Mouse (Mus musculus): ENCODE data around the gene Ube2j1. TPM values are rescaled to one million over a fixed set of nuclear protein-coding genes. Genes with fewer than 3 reads are reported as not detected.

Ube2j1 gene
- polyA plus RNA-seq, 1 experiment: 42.7 TPM

DNA sequence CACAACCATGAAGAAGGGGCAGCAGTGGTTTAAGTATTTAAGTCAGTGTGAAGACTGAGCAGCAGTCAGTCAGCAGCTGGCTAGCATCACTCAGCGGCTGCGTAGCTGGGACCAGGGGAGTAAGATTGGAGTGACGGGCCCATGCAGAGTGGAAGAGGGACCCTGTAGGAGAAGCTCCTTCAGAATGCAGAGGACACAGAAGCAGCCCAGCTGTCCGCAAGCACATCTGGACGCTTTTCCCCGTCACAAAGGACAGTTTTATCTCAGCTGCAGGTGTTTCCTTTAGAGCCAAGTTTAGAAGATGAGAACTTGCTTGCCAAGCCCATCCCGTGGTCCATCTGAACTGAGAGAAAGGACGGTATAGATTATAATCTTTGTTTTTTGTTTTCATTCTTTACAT is 6.8 kb upstream of the Ube2j1 start:
- Histone ChIP-seq H3K4me3 (ENCODE audit: insufficient read depth, poor library complexity, severe bottlenecking) (no peak overlapping the region), H3ac (ENCODE audit: control insufficient read depth, insufficient read length, low read depth) (no peak overlapping the region), H3K36me3 (ENCODE audit: control insufficient read depth, insufficient read depth) (no peaks in the 10 kb centered on the region), H3K27me3 (ENCODE audit: control insufficient read depth, insufficient read depth, insufficient read length) (no peaks in the 10 kb centered on the region), H3K79me3 (ENCODE audit: low read depth) (no peaks in the 10 kb centered on the region), H3K79me2 (ENCODE audit: control insufficient read depth, insufficient read depth) (no peaks in the 10 kb centered on the region)
- no peak for TF ChIP-seq CEBPB (IDR thresholded peaks at IDR 0.05; ENCODE audit: low read depth)

GRCm38 (mm10) chr4:33029104-33029503 is 2.1 kb upstream of the Ube2j1 start:
- TF ChIP-seq MYOD1 (IDR thresholded peaks at IDR 0.05; ENCODE audit: control insufficient read depth, insufficient read length, low read depth) (no peak), USF1 (IDR thresholded peaks at IDR 0.05; ENCODE audit: low read depth) (no peak), CTCF (IDR thresholded peaks at IDR 0.05; ENCODE audit: control insufficient read depth, insufficient read depth, insufficient read length) (no peak), MYOG (IDR thresholded peaks at IDR 0.05; ENCODE audit: control insufficient read depth, extremely low read depth, insufficient read length) (no peak)

GRCm38 (mm10) chr4:33030264-33031194 is 687 bp upstream of the Ube2j1 start:
- H3ac ChIP-seq (ENCODE audit: control insufficient read depth, insufficient read length, low read depth): peak overlapping the region; percentile 66
- peaks cover 5% of the 10 kb centered on the region for H3K36me3 ChIP-seq (ENCODE audit: control insufficient read depth, insufficient read depth)
- peaks cover 38% of the 10 kb centered on the region for H3K79me3 ChIP-seq (ENCODE audit: low read depth)
- no peaks in the 10 kb centered on the region for H3K27me3 ChIP-seq (ENCODE audit: control insufficient read depth, insufficient read depth, insufficient read length)
- TF ChIP-seq CEBPB (IDR thresholded peaks at IDR 0.05; ENCODE audit: low read depth) (no peak), USF1 (IDR thresholded peaks at IDR 0.05; ENCODE audit: low read depth) (no peak), FOSL1 (IDR thresholded peaks at IDR 0.05; ENCODE audit: insufficient read depth, low read length, poor library complexity, severe bottlenecking) (no peak), CTCF (IDR thresholded peaks at IDR 0.05; ENCODE audit: control insufficient read depth, insufficient read depth, insufficient read length) (no peak), MYOG (IDR thresholded peaks at IDR 0.05; ENCODE audit: control insufficient read depth, extremely low read depth, insufficient read length) (no peak), MYOD1 (IDR thresholded peaks at IDR 0.05; ENCODE audit: control insufficient read depth, insufficient read length, low read depth) (no peak), MAX (IDR thresholded peaks at IDR 0.05) (no peak)
- peaks cover 51% of the 10 kb centered on the region for H3K79me2 ChIP-seq (ENCODE audit: control insufficient read depth, insufficient read depth)
- peak overlapping the region; percentile 84 for H3K4me3 ChIP-seq (ENCODE audit: insufficient read depth, poor library complexity, severe bottlenecking)

More at GRCm38 (mm10) chr4:33029104-33029503, 2.1 kb upstream of the Ube2j1 start:
- peaks cover 25% of the 10 kb centered on the region for H3K79me3 ChIP-seq (ENCODE audit: low read depth)
- H3K79me2 ChIP-seq (ENCODE audit: control insufficient read depth, insufficient read depth): peaks cover 36% of the 10 kb centered on the region
- H3ac ChIP-seq (ENCODE audit: control insufficient read depth, insufficient read length, low read depth): no peak overlapping the region
- no peaks in the 10 kb centered on the region for H3K27me3 ChIP-seq (ENCODE audit: control insufficient read depth, insufficient read depth, insufficient read length)
- H3K36me3 ChIP-seq (ENCODE audit: control insufficient read depth, insufficient read depth): peaks cover 5% of the 10 kb centered on the region
- no peak overlapping the region for H3K4me3 ChIP-seq (ENCODE audit: insufficient read depth, poor library complexity, severe bottlenecking)

DNA sequence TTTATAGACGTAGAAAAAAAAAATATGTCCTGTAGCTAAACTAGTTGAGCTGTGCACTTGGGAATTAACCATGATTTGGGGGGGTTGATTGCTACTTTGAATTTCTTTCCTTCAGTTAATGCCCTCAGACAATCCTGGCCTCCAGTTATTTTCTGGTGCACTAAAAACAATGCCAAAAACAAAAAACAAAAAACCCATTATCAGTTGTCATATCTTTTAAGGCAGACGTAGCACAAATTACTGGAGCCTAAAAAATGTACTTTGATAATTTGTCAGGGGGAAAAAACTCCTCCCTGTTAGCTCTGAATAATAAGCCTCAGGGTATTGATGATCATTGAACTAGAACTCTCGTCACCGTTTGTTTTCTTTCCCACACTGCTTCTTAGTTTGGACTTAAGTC is 829 bp downstream of the Ube2j1 start:
- Histone ChIP-seq H3K36me3 (ENCODE audit: control insufficient read depth, insufficient read depth) (peaks cover 13% of the 10 kb centered on the region), H3K27me3 (ENCODE audit: control insufficient read depth, insufficient read depth, insufficient read length) (no peaks in the 10 kb centered on the region)
- no peak for TF ChIP-seq CEBPB (IDR thresholded peaks at IDR 0.05; ENCODE audit: low read depth)

DNA sequence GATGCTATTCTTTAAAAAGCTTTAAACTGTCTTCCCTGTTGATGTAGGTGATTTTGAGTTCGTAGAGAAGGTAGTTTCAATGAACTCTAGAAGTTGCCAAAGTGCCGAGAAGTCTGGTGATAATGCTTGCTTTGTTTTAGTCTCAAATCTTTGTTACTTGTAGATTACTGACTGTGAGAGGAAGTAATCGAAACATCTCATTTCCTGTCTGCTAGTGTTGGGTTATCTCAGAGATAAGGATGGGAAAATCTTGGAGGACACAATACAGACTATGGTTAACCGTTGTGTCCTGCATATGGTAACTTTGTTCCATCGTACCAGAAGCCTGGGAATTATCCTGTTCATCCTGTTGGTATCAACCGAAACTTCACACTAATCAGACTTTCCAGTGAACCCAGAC is 2.3 kb downstream of the Ube2j1 start:
- Histone ChIP-seq H3K4me3 (ENCODE audit: insufficient read depth, poor library complexity, severe bottlenecking) (no peak overlapping the region), H3K79me2 (ENCODE audit: control insufficient read depth, insufficient read depth) (peaks cover 76% of the 10 kb centered on the region), H3K79me3 (ENCODE audit: low read depth) (peaks cover 58% of the 10 kb centered on the region), H3K27me3 (ENCODE audit: control insufficient read depth, insufficient read depth, insufficient read length) (no peaks in the 10 kb centered on the region), H3K36me3 (ENCODE audit: control insufficient read depth, insufficient read depth) (peaks cover 20% of the 10 kb centered on the region), H3ac (ENCODE audit: control insufficient read depth, insufficient read length, low read depth) (no peak overlapping the region)
- TF ChIP-seq MYOD1 (IDR thresholded peaks at IDR 0.05; ENCODE audit: control insufficient read depth, insufficient read length, low read depth): no peak
- TF ChIP-seq MYOG (IDR thresholded peaks at IDR 0.05; ENCODE audit: control insufficient read depth, extremely low read depth, insufficient read length): no peak
- no peak for TF ChIP-seq FOSL1 (IDR thresholded peaks at IDR 0.05; ENCODE audit: insufficient read depth, low read length, poor library complexity, severe bottlenecking)
- TF ChIP-seq CEBPB (IDR thresholded peaks at IDR 0.05; ENCODE audit: low read depth): no peak
- no peak for TF ChIP-seq MAX (IDR thresholded peaks at IDR 0.05)
- no peak for TF ChIP-seq CTCF (IDR thresholded peaks at IDR 0.05; ENCODE audit: control insufficient read depth, insufficient read depth, insufficient read length)
- TF ChIP-seq USF1 (IDR thresholded peaks at IDR 0.05; ENCODE audit: low read depth): no peak

More for the DNA sequence above, 829 bp downstream of the Ube2j1 start:
- Histone ChIP-seq H3K4me3 (ENCODE audit: insufficient read depth, poor library complexity, severe bottlenecking) (peak overlapping the region; percentile 84), H3K79me3 (ENCODE audit: low read depth) (peaks cover 53% of the 10 kb centered on the region), H3K79me2 (ENCODE audit: control insufficient read depth, insufficient read depth) (peaks cover 66% of the 10 kb centered on the region), H3ac (ENCODE audit: control insufficient read depth, insufficient read length, low read depth) (no peak overlapping the region)

DNA sequence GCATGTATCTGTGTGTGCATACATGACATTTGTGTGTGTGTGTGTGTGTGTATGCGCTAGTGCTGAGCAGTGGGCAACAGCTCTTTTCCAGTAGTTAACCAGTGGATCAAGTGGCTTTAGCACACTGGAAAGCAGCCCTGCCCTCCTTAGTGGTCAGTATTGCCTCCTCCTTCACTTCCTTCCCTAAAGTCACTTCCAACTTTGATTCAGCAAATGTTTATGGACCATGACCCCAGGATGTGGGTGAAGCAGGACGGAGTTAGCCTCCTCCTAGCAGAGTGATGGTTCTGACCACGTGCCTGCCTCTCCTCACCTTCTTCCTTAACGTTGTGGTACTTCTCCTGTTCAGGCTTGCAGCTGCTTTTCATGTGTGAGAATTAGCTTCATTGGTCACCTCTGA is 8.6 kb downstream of the Ube2j1 start:
- peaks cover 66% of the 10 kb centered on the region for H3K36me3 ChIP-seq (ENCODE audit: control insufficient read depth, insufficient read depth)
- TF ChIP-seq MAX (IDR thresholded peaks at IDR 0.05) (no peak), USF1 (IDR thresholded peaks at IDR 0.05; ENCODE audit: low read depth) (peak; percentile 34)
- H3ac ChIP-seq (ENCODE audit: control insufficient read depth, insufficient read length, low read depth): no peak overlapping the region
- H3K4me3 ChIP-seq (ENCODE audit: insufficient read depth, poor library complexity, severe bottlenecking): no peak overlapping the region
- peaks cover 32% of the 10 kb centered on the region for H3K79me3 ChIP-seq (ENCODE audit: low read depth)
- no peaks in the 10 kb centered on the region for H3K27me3 ChIP-seq (ENCODE audit: control insufficient read depth, insufficient read depth, insufficient read length)
- peaks cover 35% of the 10 kb centered on the region for H3K79me2 ChIP-seq (ENCODE audit: control insufficient read depth, insufficient read depth)
